Mouse (Mus musculus): Measurements from ENCODE around the gene D6Ertd527e.
"Not testable (repeated sequence)": the region's sequence is repeated elsewhere in the genome, so short reads cannot be mapped to it uniquely, and the experiment has no call there.

The D6Ertd527e gene

DNA sequence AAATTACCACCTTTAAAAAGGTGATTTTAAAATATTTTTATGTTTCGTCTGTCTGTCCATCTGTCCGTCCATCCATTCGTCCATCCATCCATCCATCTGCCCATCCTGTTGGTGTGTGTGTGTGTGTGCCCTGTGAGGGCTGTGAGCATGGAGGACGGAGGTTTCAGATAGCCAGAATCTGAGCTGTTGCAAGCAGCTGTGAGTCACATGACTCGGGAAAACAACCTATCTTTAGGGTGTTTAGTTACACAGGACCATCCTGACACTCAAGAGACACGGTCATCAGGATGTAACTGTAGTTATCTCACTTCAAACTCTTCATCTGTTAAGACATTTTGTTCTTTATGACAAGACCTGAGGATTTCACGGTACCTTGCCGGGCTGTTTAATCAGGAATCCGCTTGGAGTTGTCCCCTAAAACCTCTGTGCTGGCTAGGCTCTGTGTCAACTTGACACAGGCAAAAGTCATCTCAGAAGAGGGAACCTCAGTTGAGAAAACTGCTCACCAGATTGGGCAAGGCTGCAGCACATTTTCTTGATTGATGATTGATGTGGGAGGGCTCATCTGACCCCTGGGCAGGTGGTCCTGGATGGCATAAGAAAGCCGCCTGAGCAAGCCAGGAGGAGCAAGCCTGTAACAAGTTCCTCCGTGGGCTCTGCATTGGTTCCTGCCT, at the start of gene D6Ertd527e:
Gene D6Ertd527e (plus strand): TSS at position 624 of the 674 bp plus-strand sequence.
- DNase-seq, result no peak

DNA sequence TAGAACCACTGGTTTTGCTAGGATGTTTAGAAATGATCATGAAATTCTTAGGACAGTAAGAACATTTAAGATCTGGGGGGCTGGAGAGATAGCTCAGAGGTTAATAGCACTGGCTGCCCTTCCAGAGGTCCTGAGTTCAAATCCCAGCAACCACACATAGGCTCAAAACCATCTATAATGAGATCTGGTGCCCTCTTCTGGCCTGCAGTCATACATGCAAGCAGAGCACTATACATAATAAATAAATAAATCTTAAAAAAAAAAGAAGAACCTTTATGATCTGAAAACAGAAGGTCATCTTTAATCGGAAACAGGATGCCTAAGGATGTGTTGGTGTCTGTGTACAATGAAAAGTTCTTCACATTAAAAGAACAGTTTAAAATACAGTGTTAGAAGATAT, 44.8 kb upstream of the D6Ertd527e start:
- DNase-seq, result no peak

DNA sequence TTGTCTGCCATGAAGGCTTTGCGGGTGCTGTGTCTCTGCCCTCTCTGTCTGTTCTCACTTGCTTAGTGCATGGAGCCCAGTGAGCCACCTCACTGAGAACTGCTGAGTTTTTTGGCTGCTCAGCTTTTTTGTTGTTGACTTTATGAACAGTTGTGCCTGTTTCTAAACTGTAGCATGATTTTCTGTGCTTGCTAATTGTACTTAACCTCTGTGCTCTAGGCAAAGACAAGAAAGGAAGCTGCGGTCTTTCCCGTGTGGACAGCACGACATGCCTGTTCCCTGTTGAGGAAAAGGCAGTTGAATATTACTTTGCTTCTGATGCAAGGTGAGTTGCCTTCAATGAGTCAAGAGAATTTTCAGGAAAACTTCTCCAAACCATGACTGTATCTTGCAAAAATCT, 41.0 kb upstream of the D6Ertd527e start:
- DNase-seq, result no peak

DNA sequence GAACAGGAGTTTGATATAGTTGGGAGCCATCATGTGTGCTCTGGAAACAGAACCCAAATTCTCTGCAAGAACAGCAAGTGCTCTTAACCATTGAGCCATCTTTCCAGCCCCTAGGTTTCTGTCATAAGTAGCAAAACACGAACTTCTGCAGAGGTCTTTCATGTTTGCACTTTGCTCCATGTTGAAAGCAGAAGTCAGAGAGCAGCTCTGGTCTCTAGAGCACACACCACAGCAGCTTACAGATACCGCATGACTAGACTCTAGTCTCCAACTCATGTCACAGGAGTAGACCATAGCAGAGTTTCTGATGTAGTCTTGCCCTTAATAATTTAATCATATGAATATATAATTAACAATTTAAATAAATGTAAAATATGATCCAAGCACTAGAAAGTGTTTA, 36.3 kb upstream of the D6Ertd527e start:
- DNase-seq, result no peak

DNA sequence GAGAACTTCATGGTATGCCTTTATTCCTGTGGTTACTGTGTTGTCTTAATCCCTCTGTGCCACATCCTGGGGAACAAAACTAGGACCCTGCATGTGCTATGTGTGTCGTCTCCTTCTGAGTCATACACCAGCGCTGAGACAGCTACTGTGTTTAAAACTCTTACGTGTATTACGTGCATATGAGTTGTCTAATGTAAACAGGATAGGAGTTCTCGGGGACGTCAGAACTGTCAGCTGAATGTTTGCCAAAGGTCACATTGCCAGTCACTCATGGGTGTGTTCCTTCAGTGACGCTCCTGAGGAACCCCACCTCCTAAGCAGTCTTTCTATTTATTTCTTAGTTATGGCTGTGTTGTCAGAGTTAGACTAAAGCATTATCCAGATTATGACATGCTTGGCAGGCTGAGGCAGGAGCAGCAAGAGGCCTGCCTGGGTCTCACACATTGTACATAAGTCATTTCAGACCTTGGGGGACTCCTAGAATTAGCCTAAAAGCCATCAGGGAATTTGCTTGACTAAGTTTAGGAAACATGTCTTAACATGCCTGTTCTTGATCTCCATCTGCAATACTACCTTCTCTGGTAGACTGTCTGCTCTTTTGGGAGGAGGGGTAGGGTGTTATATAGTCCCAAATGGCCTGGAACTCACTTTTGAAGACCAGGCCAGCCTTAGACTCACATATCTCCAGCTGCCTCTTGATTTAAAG, 35.2 kb upstream of the D6Ertd527e start:
- DNase-seq, result no peak

DNA sequence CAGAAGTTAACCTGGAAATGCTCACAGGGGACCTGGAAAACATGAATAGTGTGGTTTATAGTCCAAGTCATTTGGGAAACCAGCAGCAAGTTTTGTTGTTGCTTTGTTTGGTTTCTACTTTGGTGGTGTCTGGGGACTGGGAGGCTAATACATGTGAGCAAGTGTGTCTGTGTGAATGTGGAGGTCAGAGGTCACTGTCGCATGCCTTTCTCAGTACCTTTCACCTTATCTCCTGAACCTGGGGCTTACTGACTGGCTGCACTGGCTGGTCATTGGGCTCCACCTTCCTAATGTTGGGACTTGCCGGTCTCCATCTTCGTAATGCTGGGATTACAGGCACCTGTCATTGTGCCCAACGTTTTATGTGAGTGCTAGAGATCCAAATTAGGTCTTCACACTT, 33.9 kb upstream of the D6Ertd527e start:
- DNase-seq, result no peak

DNA sequence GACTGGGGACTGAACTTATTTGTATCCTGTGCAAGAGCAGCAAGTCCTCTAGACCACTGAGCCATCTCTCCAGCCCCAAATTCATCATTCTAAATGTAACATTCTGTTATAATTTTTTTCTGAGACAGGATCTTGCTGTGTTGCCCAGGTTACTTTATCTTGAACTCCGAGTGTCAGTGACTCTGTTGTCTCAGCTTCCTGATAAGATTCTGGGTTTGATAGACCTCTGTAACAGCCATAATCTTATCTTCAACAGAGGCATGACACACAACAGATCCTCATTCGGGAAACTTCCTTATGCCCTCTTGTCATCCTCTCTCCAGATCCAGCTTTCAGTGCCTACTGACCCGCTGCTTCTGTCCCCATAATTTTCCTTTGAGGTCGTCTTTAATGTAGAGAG, 31.8 kb upstream of the D6Ertd527e start:
- DNase-seq, result no peak

DNA sequence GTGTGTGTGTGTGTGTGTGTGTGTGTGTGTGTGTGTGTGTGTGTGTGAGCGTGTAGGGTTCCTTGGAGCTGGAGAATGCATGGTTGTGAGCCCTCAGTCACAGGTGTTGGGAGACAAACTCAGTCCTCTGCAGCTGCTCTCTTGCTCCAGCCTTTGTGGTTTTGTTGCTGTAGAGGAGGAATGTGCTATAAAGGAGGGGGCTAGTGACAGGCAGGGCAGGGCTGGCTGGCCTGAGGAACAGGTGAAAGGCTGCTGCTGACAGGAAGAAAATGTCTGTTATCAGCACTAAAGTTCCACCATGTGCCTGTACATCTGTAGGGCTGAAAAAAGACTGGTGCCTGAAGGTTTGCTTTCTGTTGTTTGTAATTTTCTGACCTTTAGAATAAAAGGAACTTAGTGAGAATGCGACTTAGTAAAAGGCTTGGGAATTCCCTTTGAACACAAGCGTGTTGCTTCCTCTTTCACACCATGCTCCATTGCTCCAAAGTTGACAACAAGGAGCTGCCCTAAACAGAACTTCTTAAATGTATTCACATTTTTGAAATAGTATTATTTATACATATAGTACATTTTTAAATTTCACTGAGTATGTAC, 29.4 kb upstream of the D6Ertd527e start:
- peak; percentile 46 to 67 for DNase-seq

DNA sequence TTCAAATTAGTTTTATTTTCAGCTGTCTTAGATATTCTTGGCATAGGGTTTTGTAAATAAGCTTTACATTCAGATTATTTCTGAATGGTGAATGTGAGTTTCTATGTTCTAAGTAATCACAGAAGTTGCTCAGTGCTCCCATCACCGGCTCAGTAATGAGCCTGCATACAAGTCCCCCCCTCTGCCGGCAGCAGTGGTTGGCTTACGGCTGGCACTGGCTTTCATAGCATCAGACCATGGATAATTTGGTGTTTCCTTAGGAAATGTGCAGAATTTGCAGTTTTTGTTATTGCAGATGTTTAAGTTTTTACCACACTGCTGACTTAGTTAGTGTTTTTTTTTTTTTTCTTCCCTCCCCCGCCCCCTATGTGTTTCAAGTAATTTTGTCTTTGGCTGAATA, 25.1 kb upstream of the D6Ertd527e start:
- no peak for DNase-seq

DNA sequence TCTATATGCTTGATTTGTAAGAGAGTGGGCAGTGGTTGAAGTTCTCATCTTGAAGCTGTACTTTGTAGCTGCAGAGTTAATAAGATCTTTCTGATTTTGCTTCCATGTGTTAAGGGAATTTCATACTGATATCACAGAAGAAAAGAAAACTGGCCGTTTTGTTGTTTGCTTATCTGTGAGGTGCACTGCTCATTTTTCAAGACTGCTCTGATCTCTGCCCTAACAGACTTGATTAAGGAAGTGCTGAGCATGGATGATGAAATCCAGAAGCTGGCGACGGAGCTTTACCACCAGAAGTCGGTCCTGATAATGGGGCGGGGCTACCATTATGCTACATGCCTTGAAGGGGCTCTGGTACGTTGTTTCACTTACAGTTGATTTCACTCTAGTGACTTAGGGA, 19.5 kb upstream of the D6Ertd527e start:
- DNase-seq, result no peak

DNA sequence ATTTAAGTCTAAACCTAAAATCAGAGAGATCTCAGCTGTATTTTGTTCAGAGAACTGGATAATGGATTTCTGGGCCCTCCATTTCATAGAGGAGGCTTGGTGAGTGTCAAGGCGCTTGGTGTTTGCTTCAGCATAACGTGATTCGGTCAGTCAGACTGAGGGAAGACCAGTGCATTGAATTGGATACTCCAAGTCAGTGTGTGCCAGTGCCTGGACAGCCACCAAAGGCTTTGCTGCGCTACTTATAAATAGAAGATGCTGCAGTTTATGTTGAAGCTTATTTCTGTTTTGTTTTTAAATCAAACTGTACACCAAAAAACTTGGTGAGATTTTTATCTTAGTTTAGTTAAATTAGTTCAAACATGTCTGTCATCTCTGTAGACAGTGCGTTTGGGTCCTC, 16.2 kb upstream of the D6Ertd527e start:
- DNase-seq, result no peak

DNA sequence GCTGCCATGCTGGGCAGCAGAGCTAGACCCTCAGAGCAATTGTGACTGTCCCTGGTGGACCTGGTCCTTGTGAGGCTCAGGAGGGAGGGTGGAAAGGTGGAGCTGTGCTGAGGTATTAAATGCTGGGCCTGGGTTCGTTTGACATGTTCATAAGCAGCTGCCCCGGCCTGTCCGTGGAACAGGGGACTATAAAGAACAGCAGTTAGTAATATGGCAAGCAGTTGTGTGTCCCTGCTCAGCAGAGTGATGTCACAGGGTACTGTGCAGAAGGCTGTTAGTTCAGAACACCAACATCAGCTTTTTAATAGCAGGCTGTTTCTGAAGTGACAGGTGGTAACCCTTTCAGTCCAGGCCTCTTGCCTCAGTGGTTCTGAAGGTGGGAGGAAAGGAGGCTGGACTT, 13.7 kb upstream of the D6Ertd527e start:
- DNase-seq, result no peak

DNA sequence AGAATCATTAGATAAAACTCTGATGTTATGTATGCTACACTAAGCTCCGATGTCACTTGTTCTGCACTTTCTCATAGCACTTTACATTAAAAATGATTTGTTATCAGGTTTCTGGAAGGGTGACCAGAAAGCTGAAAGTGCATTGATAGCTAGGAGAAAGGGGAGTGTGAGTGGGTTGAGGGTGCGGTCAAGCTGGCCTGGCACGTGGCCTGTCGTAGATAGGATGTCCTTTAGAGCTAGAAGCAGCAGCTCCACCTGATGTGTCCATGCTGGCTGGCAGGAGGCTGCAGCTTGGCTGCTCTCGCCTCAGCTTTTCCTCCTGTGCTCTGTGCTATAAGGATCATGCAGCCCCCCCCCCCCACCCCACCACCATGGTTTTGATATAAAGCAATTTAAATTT, 12.1 kb upstream of the D6Ertd527e start:
- DNase-seq, result no peak

DNA sequence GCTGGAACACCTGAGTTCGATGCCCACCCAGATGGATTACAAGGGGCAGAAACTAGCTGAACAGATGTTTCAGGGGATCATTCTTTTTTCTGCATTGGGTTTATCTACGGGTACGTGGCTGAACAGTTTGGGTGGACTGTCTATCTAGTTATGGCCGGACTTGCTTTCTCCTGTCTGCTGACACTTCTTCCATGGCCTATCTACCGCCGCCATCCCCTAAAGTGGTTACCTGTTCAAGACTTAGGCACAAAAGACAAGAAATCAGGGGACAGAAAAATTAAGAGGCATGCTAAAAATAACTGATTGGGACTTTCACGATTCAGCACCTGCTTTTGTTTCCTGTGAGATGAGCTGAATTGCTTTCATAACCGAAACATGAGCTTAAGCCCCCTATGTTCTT, 10.9 kb upstream of the D6Ertd527e start:
- DNase-seq, result not testable (repeated sequence)

DNA sequence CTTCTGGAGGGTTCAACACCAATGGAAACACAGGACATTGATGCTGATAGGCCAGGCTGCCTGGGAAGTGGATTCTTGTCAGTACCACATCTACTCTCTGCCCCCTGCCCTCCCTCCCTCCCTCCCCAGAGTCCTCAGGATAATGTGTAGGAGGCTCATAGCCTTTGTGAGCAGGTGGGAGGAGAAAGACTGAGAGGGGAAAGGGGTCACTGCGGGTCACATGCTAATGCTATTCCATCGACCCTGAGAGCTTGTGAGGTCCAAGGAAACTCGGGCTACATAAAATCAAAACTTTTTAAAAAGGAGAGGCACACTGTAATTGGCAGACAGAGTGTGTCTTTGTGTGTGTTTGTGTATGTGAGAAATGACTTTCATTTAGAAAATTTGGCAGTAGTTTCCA, 5.3 kb upstream of the D6Ertd527e start:
- no peak for DNase-seq

DNA sequence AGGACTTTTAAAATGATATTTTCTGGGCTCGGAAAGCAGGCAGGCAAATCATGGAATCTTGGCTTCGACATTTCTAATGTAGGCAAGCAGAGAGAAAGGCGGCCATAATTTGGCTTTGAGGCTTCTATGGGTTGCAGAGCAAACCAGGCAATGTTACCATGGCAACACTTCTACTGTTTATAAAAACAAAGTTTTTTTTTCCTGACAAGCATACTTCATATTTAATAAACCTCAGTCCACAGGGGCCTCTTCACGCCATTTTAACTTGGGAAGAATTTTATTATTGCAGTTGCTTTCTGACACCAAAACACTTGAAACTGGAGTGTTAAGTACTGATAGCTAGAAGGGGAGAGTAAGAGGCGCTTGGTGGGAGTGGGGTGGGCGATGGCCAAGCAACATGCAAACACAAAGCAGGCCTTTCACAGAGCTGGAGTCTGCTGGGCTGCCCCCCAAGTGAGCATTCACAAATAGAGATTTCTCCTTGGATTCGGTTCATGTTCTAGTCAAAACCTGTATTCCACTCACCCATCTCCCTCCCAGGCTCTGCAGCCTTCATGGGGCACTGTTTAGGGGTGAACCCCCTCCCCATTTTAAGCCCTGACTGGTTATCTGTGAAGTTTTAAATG, 4.8 kb upstream of the D6Ertd527e start:
- DNase-seq, result no peak

DNA sequence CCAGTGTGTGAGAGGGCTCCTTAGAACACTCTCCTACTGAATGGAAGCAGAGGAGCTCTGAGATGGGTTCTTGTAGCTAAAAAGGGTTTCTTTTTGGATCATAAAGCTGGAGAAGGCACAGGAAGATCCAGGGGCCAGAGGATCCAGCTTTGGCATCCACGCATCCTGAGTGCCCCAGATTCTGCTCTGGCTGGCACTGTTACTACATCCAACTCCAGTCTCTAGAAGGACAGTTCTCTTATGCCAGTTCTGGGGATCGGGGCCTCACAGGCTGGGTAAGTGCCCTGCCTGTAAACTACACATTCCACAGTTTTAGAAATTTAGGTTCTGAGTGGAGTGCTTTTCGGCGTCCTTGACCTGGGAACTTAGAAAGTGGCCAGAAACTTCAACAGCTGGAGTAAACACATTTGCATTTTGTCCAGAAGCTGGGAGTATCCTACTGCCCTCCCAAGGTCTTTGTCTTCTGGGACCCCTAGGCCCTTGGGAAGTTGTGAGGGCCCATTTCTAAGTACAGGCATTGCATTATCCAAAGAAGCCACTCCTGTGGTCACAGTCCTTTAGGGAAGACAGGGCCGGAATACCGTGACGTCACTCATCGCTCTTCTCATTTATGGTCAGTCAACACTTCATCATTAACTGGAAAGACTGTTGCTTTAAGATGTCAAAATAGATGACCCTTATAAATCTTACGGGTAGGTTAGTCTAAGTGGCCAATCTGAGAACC, 4.1 kb upstream of the D6Ertd527e start:
- no peak for DNase-seq

DNA sequence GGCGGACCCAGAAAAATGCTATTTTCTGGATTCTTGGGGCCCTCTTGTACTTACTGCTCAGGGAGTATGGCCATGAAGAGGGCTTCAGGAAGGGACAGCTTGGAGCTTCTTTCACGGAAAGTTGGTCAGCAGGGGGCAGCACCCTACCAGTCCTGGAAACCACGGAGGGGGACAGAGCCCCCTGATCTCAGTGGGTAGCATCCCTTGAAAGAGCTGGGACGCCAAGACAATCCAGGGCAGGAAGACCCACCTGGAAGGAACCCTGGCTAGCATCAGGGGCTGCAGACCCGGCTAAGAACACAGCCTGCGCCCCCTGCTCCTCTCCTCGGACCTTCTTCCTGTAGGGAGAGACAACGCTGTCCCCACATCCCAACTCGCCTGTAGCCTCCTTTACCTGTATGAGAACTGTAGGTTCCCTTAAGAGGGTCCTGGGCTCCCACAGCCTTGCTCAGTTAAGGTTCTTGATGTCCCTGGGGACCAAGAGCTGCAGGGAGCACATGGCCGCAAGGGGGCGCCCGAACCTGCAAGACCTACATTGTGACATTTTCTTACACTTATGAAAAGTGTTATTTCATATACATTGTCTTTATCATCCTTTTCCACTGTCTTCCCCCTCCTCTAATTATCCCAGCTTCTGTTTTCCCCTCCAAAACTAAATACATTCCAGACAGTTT, 3.1 kb upstream of the D6Ertd527e start:
- DNase-seq, result peak; percentile 71 to 75

DNA sequence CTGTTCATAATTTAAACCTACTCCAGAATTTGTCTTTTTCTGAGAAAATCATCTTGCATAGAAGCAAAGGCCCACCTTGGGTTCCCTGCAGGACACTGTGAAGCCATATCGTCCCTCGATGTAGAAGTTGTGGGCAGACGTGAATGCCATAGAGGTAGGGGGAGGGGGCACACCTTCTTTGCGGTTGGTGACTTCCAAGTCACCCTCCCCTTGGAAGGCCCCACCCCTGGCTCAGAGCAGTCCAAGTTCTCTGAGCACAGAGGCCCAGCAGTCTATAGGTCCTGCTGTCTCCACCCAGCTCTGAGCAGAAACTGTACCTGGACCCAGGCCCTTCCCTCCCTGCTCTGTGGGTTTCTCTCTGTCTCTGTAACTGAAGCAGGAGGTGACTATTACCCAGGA, 2.6 kb upstream of the D6Ertd527e start:
- DNase-seq, result no peak

DNA sequence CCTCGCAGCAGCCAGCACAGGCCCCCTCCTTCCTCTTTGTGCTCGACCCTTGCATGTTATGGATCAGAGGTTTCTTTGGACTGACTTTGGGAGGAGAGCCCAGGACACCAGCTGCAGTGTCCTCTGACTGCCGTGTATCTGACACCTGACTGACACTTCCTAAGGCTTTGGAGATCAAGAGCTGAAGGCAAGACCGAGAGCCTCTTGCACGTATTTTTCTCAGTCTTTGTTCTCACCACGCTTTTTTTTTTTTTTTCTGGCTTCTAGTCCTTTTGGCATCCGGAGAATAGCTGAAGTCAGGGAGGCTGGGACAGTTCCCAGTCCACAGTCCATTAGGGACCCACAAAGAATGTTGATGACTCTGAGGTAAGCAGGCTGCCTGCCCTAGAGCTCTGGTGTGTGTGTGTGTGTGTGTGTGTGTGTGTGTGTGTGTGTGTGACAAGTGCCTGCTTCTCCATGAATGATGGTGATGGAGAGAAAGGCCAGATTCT, 2.1 kb upstream of the D6Ertd527e start:
- DNase-seq, result no peak

DNA sequence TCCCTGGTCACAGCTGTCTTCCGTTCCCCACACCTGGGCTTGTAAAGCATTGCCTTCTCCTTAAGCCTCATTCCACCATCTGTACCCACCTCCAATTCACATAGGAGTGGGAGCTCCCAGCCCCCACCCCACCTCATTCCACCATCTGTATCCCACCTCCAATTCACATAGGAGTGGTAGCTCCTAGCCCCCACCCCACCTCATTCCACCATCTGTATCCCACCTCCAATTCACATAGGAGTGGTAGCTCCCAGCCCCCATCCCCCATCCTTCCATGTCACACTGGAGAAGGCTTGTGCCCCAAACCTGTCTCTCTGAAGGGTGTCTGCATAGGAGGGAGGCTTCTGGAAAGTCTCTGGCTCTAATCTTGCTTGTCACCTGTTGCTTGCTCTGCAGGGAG, 1.2 kb upstream of the D6Ertd527e start:
- no peak for DNase-seq

DNA sequence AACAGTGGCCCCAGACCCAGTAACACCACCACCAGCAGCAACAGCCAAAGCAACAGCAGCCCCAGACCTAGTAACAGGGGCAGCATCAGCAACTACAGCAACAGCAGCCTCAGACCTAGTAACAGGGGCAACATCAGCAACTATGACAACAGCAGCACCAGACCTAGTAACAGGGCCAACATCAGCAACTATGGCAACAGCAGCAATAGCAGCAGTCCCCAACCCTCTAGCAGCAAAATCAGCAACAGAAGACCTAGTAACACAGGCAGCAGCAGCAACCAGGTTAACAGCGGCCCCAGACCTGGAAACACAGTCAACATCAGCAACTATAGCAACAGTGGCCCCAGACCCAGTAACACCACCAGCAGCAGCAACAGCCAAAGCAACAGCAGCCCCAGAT, 6.9 kb downstream of the D6Ertd527e start:
- no peak for DNase-seq
